Mouse (Mus musculus) induced T-regulatory cell, adult 2 months (primary cell): ENCODE measurements around the gene Ppp2r5e.
"Not testable (repeated sequence)": the region's sequence is repeated elsewhere in the genome, so short reads cannot be mapped to it uniquely, and the experiment has no call there.

ENCODE experiments used
- DNase-seq: peaks from one replicate; pipeline ENCODE4 v3.0.0-alpha.2; 2012; ENCODE audit warnings: low read depth

The Ppp2r5e gene

GRCm38 (mm10) chr12:75486568-75487286 is 109.3 kb downstream of the Ppp2r5e start:
- no peak for DNase-seq

- no peak for DNase-seq
Measured at GRCm38 (mm10) chr12:75482781-75483180, 113.3 kb downstream of the Ppp2r5e start.

GRCm38 (mm10) chr12:75482015-75482414 is 114.0 kb downstream of the Ppp2r5e start:
- DNase-seq = no peak

- no peak for DNase-seq
Measured at GRCm38 (mm10) chr12:75480031-75480430, 116.0 kb downstream of the Ppp2r5e start.

GRCm38 (mm10) chr12:75479375-75479898 is 116.6 kb downstream of the Ppp2r5e start:
- no peak for DNase-seq

GRCm38 (mm10) chr12:75478596-75478995 is 117.4 kb downstream of the Ppp2r5e start:
- no peak for DNase-seq

GRCm38 (mm10) chr12:75478117-75478516 is 117.9 kb downstream of the Ppp2r5e start:
- DNase-seq = no peak

GRCm38 (mm10) chr12:75473021-75473420 is 123.0 kb downstream of the Ppp2r5e start:
- no peak for DNase-seq

GRCm38 (mm10) chr12:75472107-75472506 is 123.9 kb downstream of the Ppp2r5e start:
- DNase-seq = no peak

- no peak for DNase-seq
Measured at GRCm38 (mm10) chr12:75467814-75468213, 128.2 kb downstream of the Ppp2r5e start.

GRCm38 (mm10) chr12:75467127-75467526 is 128.9 kb downstream of the Ppp2r5e start:
- no peak for DNase-seq

GRCm38 (mm10) chr12:75466206-75466605 is 129.8 kb downstream of the Ppp2r5e start:
- no peak for DNase-seq

- peak; percentile 35 for DNase-seq
Measured at GRCm38 (mm10) chr12:75464016-75464769, 131.9 kb downstream of the Ppp2r5e start.

GRCm38 (mm10) chr12:75460561-75460960 is 135.5 kb downstream of the Ppp2r5e start:
- DNase-seq = no peak

- DNase-seq = no peak
Measured at GRCm38 (mm10) chr12:75459656-75460055, 136.4 kb downstream of the Ppp2r5e start.

GRCm38 (mm10) chr12:75453441-75453840 is 142.6 kb downstream of the Ppp2r5e start:
- no peak for DNase-seq

GRCm38 (mm10) chr12:75453027-75453426 is 143.0 kb downstream of the Ppp2r5e start:
- peak; percentile 50 for DNase-seq

- no peak for DNase-seq
Measured at GRCm38 (mm10) chr12:75450592-75450991, 145.5 kb downstream of the Ppp2r5e start.

GRCm38 (mm10) chr12:75450011-75450410 is 146.0 kb downstream of the Ppp2r5e start:
- DNase-seq = peak; percentile 83

GRCm38 (mm10) chr12:75449475-75449966 is 146.5 kb downstream of the Ppp2r5e start:
- peak; percentile 75 for DNase-seq

- no peak for DNase-seq
Measured at GRCm38 (mm10) chr12:75448921-75449320, 147.1 kb downstream of the Ppp2r5e start.

- DNase-seq = no peak
Measured at GRCm38 (mm10) chr12:75446245-75446644, 149.8 kb downstream of the Ppp2r5e start.

- not testable (repeated sequence) for DNase-seq
Measured at GRCm38 (mm10) chr12:75432400-75432799, 163.6 kb downstream of the Ppp2r5e start.
